Mouse (Mus musculus) G1E (cell line): ENCODE results near the gene Aff3. TPM values are rescaled to one million over a fixed set of nuclear protein-coding genes. Genes with fewer than 3 reads are reported as not detected.

Experiments used
- ATAC-seq: 2 replicates; pipeline ENCODE4 v1.8.0; 2016; ENCODE audit warnings: mild to moderate bottlenecking; ENCODE audit not compliant: insufficient number of reproducible peaks, poor library complexity, low FRiP score, severe bottlenecking; ENCODE audit errors: extremely low read depth
- DNase-seq: peaks from one replicate; pipeline ENCODE4 v3.0.0; 2012; ENCODE audit warnings: low spot score
- H3K27me3 ChIP-seq: 2 replicates; pipeline ENCODE4 v1.6.1; 2012; ENCODE audit warnings: mild to moderate bottlenecking, low read length, inconsistent platforms; ENCODE audit not compliant: insufficient read depth
- H3K36me3 ChIP-seq: replicated peaks from 2 replicates; pipeline ENCODE3; 2012; ENCODE audit warnings: mild to moderate bottlenecking, inconsistent platforms
- H3K4me1 ChIP-seq: 2 replicates; pipeline ENCODE4 v1.6.1; 2012; ENCODE audit warnings: low read depth, low read length, inconsistent platforms, mixed read lengths; ENCODE audit not compliant: insufficient read depth
- H3K4me3 ChIP-seq: 2 replicates; pipeline ENCODE4 v1.5.1; 2012; ENCODE audit warnings: low read depth, mild to moderate bottlenecking, inconsistent platforms, low read length, moderate library complexity, mixed read lengths
- H3K9me3 ChIP-seq: replicated peaks from 2 replicates; pipeline ENCODE4 v1.6.1; 2012; ENCODE audit warnings: inconsistent platforms
- CTCF ChIP-seq: IDR thresholded peaks from 2 replicates; pipeline ENCODE4 v1.5.1; 2012; ENCODE audit warnings: low read depth, low read length, inconsistent platforms, mixed read lengths
- GATA1 ChIP-seq: IDR thresholded peaks from 2 replicates; pipeline ENCODE4 v1.6.1; 2012; ENCODE audit warnings: borderline replicate concordance, low read length, inconsistent platforms, mixed read lengths
- GATA2 ChIP-seq: IDR thresholded peaks from 2 replicates; pipeline ENCODE4 v1.6.1; 2012; ENCODE audit warnings: low read depth, low read length, inconsistent platforms, borderline replicate concordance
- POLR2AphosphoS5 ChIP-seq: IDR thresholded peaks from 2 replicates; pipeline ENCODE4 v1.6.1; 2012; ENCODE audit warnings: low read depth, low read length, inconsistent platforms; ENCODE audit not compliant: insufficient replicate concordance
- TAL1 ChIP-seq: conservative IDR thresholded peaks from 2 replicates; pipeline ENCODE4 v1.6.1; 2012; ENCODE audit warnings: low read depth, low read length, inconsistent platforms, mixed read lengths
- polyA plus RNA-seq: library from polyadenylated mRNA; stranded (reverse); fragments of >175 nt; gene quantifications from 2 replicates; pipeline ENCODE4 v1.2.3, GENCODE M21; 2012
- total RNA-seq, 2 experiments: library from RNA; stranded (forward) in 1 of 2; stranded (reverse) in 1 of 2; fragments of 200-1000 nt in 1 of 2; fragments of >200 nt in 1 of 2; fragmentation: Nextera tagmentation in 1 of 2; gene quantifications; 2 replicates each; pipeline ENCODE4 v1.2.3; 2014 to 2017

The Aff3 gene
- total and polyA plus RNA-seq, 3 experiments, result 2.3 to 6.9 (median 6.3) TPM

DNA sequence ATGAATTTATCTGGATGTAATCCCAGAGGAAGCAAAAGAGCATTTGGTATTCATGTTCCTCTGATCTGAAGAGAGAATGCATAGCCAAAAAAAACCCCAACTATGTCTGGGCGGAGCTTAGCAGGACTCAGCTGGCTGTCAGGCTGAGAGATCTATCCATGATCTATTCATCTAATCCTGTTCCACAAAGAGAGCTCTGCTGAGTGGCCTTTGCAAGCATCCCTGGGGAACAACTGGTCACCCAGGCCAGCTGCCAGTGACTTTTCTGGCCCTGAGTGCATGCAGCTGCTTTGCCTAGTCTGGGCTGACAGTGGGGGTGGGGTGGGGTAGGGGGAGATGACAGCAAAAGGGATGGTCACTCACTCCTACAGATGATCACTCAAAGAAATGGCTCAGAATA is 442.6 kb downstream of the Aff3 start:
- DNase-seq (no peak), ATAC-seq (no peak)
- Histone ChIP-seq H3K4me1 (no peaks in the 10 kb centered on the region), H3K36me3 (no peaks in the 10 kb centered on the region), H3K4me3 (no peak overlapping the region), H3K9me3 (no peaks in the 10 kb centered on the region), H3K27me3 (peaks cover 5% of the 10 kb centered on the region; the same call in 1 of the 2 replicates)
- TF ChIP-seq GATA2 (no peak), CTCF (no peak), POLR2AphosphoS5 (no peak), GATA1 (no peak), TAL1 (no peak)

DNA sequence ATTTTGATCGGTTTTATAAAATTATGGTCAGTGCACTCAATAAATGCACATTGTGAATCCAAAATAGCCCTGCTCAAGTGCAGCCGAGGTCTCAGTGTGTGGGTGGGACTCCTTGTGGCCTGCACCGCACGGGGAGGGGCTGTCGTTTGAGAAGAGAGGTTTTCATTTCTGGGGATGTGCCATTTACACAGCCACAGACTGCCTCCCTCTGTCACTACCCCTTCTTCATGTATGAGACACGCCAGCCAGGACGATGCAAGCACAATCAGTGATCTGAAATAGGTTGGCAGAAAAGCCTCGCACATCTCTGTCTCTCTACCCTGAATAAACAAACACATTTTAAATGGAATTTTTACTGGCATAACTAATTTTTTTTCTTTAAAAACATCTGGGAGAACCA is 443.3 kb downstream of the Aff3 start:
- TF ChIP-seq POLR2AphosphoS5, result no peak
- TF ChIP-seq CTCF, result no peak
- TF ChIP-seq GATA1, result no peak
- TF ChIP-seq TAL1, result no peak
- no peak for TF ChIP-seq GATA2
- H3K4me1 ChIP-seq, result no peaks in the 10 kb centered on the region
- ATAC-seq (no peak), DNase-seq (no peak)
- H3K4me3 ChIP-seq, result no peak overlapping the region
- H3K9me3 ChIP-seq, result no peaks in the 10 kb centered on the region
- no peaks in the 10 kb centered on the region for H3K36me3 ChIP-seq
- H3K27me3 ChIP-seq, result peaks cover 5% of the 10 kb centered on the region; the same call in 1 of the 2 replicates

DNA sequence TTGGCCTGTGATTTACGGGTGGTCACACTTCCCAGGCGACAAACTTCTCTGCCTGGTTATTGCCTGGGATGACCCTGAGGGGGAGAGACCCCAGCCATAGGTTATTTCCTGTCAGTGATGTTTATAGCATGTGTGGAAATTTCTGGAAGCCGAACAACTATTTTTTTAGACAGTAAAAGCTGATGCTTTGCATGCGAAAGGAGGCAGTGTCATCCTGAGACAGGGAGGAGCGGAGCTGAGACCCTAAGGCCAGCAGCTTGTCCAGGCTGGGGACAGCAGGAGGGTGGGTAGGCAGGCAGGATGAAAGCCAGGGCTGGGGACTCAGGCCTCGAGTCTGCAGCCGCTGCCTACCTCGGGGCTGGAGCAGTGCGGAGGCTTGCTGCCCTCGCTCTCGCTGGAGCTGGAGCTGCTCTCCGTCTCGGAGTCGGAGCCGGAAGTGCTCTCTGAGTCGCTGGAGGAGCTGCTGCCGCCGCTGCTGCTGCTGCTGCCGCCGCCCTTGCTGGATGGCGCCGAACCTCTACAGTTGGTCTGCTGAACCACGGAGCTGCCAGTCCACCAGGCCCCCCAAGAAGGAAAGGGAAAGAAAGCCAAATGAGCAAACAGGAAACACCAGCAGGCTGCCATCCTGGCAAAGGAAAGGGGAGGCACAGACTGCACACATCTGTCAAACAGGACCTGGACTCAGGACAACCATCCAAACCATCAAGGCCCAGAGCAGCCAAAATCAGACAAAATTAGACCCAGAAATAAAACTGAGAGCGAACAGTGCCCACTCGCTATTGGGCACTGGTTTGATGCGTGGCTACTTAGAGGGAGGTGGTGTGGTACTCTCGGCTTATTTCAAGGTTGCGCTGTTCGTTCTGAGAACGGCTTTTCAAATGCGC is 446.6 kb downstream of the Aff3 start:
- TF ChIP-seq GATA2 (no peak), GATA1 (no peak), TAL1 (no peak), CTCF (no peak), POLR2AphosphoS5 (no peak)
- DNase-seq (no peak), ATAC-seq (no peak)
- Histone ChIP-seq H3K27me3 (peaks cover 5% of the 10 kb centered on the region; the same call in 1 of the 2 replicates), H3K36me3 (no peaks in the 10 kb centered on the region), H3K4me1 (no peaks in the 10 kb centered on the region), H3K4me3 (no peak overlapping the region), H3K9me3 (no peaks in the 10 kb centered on the region)

DNA sequence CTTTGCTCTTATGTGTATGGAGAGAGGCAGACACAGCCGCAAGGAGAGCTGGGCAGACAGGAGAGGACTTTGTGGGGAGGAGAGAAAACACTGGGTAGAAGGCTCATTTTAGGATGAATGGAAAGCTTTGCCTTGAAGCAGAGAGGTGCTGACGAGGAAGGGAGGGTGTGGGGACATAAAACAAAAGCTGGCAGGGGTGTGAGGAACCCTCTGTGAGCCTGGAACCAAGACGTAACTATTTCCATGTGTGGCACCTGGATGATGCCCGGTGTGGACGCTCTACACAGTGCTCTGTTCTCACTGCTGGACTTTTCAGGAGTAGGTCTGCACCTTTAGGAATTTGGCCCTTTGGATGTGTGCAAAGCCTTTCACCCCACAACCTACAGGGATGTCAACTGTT is 447.7 kb downstream of the Aff3 start:
- no peaks in the 10 kb centered on the region for H3K9me3 ChIP-seq
- H3K36me3 ChIP-seq, result no peaks in the 10 kb centered on the region
- peaks cover 7% of the 10 kb centered on the region; the same call in 1 of the 2 replicates for H3K27me3 ChIP-seq
- H3K4me1 ChIP-seq, result no peaks in the 10 kb centered on the region
- TF ChIP-seq GATA1, result no peak
- ATAC-seq (no peak), DNase-seq (no peak)
- H3K4me3 ChIP-seq, result no peak overlapping the region

DNA sequence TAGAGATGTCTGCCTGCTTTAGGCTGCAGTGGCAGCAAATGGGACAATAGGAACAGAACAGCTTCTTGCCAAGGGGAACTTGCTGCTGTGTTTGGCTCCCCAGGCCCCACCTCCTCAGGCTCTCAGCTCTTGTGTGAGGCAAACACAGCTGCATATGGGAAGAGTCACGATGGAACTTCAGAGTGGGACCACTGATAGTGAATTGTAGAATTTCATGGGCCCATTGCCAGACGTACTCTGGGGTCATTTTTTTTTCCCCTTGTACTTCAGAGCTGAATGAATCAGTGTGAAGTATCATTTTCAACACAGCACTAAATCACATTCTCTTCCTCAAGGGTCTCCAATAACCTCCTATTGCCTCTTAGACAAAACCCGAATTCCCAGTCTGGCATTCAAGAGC is 451.4 kb downstream of the Aff3 start:
- H3K36me3 ChIP-seq, result peaks cover 3% of the 10 kb centered on the region
- no peaks in the 10 kb centered on the region for H3K4me1 ChIP-seq
- no peak for ATAC-seq
- DNase-seq, result no peak
- H3K4me3 ChIP-seq, result no peak overlapping the region
- TF ChIP-seq TAL1 (no peak), GATA2 (no peak), CTCF (no peak), GATA1 (no peak)
- H3K27me3 ChIP-seq, result peaks cover 7% of the 10 kb centered on the region; the same call in 1 of the 2 replicates
- H3K9me3 ChIP-seq, result no peaks in the 10 kb centered on the region

DNA sequence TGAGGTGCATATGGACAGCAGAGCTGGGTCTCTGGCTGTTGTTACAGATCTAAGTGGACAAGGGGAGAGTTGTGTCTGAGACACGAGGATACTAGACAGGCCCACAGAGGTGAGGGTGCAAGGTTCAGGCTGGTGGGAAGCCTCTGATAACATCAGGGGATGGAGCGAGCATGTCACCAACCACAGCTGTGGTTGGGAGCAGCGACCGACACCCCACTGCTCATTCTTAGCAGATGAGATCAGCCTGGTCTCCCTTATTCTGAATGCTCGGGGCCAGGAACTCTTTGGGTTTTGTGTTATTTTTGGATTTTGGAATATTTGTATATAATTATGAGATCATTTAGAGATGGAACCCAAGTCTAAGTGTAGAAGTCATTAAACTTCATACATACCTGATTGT is 452.4 kb downstream of the Aff3 start:
- Histone ChIP-seq H3K36me3 (peaks cover 3% of the 10 kb centered on the region), H3K4me3 (no peak overlapping the region), H3K4me1 (no peaks in the 10 kb centered on the region), H3K27me3 (peaks cover 2% of the 10 kb centered on the region; the same call in 1 of the 2 replicates), H3K9me3 (no peaks in the 10 kb centered on the region)
- ATAC-seq (no peak), DNase-seq (no peak)
- TF ChIP-seq GATA2 (no peak), TAL1 (no peak), CTCF (no peak), POLR2AphosphoS5 (no peak), GATA1 (no peak)
